Mouse (Mus musculus) kidney, embryonic 15.5 days (tissue): ENCODE data around the gene Vsig4. TPM values are rescaled to one million over a fixed set of nuclear protein-coding genes. Genes with fewer than 3 reads are reported as not detected.

ENCODE experiments used
- microRNA counts: library from miRNA; unstranded; fragments of <30 nt; microRNA quantifications from one replicate; lab custom pipeline; 2016
- microRNA-seq: library from miRNA; unstranded; fragments of <30 nt; microRNA quantifications from one replicate; pipeline ENCODE4, GENCODE M21; 2016
- polyA plus RNA-seq: library from polyadenylated mRNA; unstranded; fragments of >200 nt; fragmentation: Nextera tagmentation; extraction: Ambion mirVana; gene quantifications from 2 replicates; pipeline ENCODE4 v1.2.1, GENCODE M21; 2015

The Vsig4 gene
- polyA plus RNA-seq, 1 experiment from 2014 or later, result not detected

MicroRNAs within 50 kb of the gene (microRNA counts, 519-probe panel; counts per million panel counts)
- microRNA mmu-miR-223 (lab: Ali Mortazavi, UCI), result 2,588 counts per million, percentile 54 among the panel's probes with 10 or more counts

Small RNAs within 50 kb of the gene (microRNA-seq; reads per million reads assigned to microRNA genes)
- gene Mir223, result 432 reads per million, percentile 73 among the genes with 10 or more reads in this experiment

Other genes with a start within 250 kb of the Vsig4 start
- 125 and 132 TPM in 2 replicates for gene Msn, start 197.4 kb downstream of the Vsig4 start, polyA plus RNA-seq
- 23.1 and 24.0 TPM in 2 replicates for gene Heph, start 161.9 kb upstream of the Vsig4 start, polyA plus RNA-seq
- 0.22 and 0.34 TPM in 2 replicates for gene Hsf3, start 162.9 kb upstream of the Vsig4 start, polyA plus RNA-seq